In genomic region chr6:23143980-23144379, GRCm38 (mm10) we compare ENCODE assay signal across 25 mouse cellular contexts. TPM values are rescaled to one million over a fixed set of nuclear protein-coding genes. Genes with fewer than 3 reads are reported as not detected.
DNase-seq lines count a peak whose midpoint lies in the region; ATAC-seq and TF ChIP-seq lines count a peak whose summit lies in the region.
"Had no signal": no experiment of that assay in that cellular context is flagged by ENCODE, and none has a peak within 500 bp of the region (broad histone marks: within the 10 kb centered on the region; RNA-seq: fewer than 3 reads in every experiment).

No protein-coding gene starts in this region.

- ATAC-seq in kidney, embryonic 14.5 days (ENCODE audit: low FRiP score, low TSS enrichment), result no peak
- peak; percentile 97 for ATAC-seq in liver, postnatal 0 days
- no peak for ATAC-seq in liver, embryonic 11.5 days (replicated peaks; ENCODE audit: low FRiP score)
- ATAC-seq: forebrain, embryonic 14.5 days had no signal

- TF ChIP-seq EP300 in liver, postnatal 0 days (IDR thresholded peaks at IDR 0.05; ENCODE audit: low read depth), result peak; percentile 89

- no peaks in the 10 kb centered on the region for H3K27me3 ChIP-seq in kidney, embryonic 14.5 days (ENCODE audit: control insufficient read depth, insufficient read depth, low read length)
- no peaks in the 10 kb centered on the region for H3K27me3 ChIP-seq in liver, postnatal 0 days (ENCODE audit: insufficient read depth, low read length)
- no peaks in the 10 kb centered on the region for H3K27me3 ChIP-seq in liver, embryonic 11.5 days (replicated peaks; ENCODE audit: control insufficient read depth, insufficient read depth, low read length)
- H3K27me3 ChIP-seq: embryonic facial prominence, embryonic 13.5 days; embryonic facial prominence, embryonic 15.5 days; forebrain, embryonic 12.5 days had no signal

- DNase-seq in kidney, adult 11 months, result peak; percentile 54
- peak; percentile 88 for DNase-seq in kidney, adult 9 months
- DNase-seq in kidney, adult 18-20 months, result no peak
- peak; percentile 21 to 69 for DNase-seq in kidney, postnatal 36 days
- no peak for DNase-seq in kidney, postnatal 10 days
- no peak for DNase-seq in liver, postnatal 0 days
- DNase-seq in liver, embryonic 11.5 days (ENCODE audit: low spot score), result no peak
- DNase-seq: adrenal gland, adult 2 months; adrenal gland, postnatal 10 days; adrenal gland, postnatal 25 days; cerebellum, adult 11 months; cerebellum, adult 18-20 months; cerebellum, adult 8-10 months; cerebellum, adult 9-11 months; cerebellum, postnatal 14 days; cerebellum, postnatal 36 days; embryo, embryonic 11 days had no signal

- no peak overlapping the region for H3K4me3 ChIP-seq in kidney, embryonic 14.5 days (ENCODE audit: low read length)
- H3K4me3 ChIP-seq in liver, postnatal 0 days (ENCODE audit: low read depth, low read length), result no peak overlapping the region
- H3K4me3 ChIP-seq in liver, embryonic 11.5 days (ENCODE audit: low read depth, low read length), result no peak overlapping the region
- H3K4me3 ChIP-seq: embryonic facial prominence, embryonic 13.5 days; embryonic facial prominence, embryonic 15.5 days; erythroblast, embryonic 14.5 days; forebrain, embryonic 10.5 days; forebrain, embryonic 12.5 days had no signal

- H3K9ac ChIP-seq in kidney, embryonic 14.5 days (ENCODE audit: low read depth, low read length), result no peak overlapping the region
- H3K9ac ChIP-seq in liver, postnatal 0 days (replicated peaks), result no peak overlapping the region
- no peak overlapping the region for H3K9ac ChIP-seq in liver, embryonic 11.5 days (ENCODE audit: low read depth, low read length)
- H3K9ac ChIP-seq: embryonic facial prominence, embryonic 13.5 days; embryonic facial prominence, embryonic 15.5 days; forebrain, embryonic 12.5 days had no signal

- H3K4me2 ChIP-seq in kidney, embryonic 14.5 days (replicated peaks; ENCODE audit: low read depth, low read length), result no peak overlapping the region
- no peak overlapping the region for H3K4me2 ChIP-seq in liver, postnatal 0 days (ENCODE audit: low read depth, low read length)
- H3K4me2 ChIP-seq in liver, embryonic 11.5 days, result no peak overlapping the region
- H3K4me2 ChIP-seq: embryonic facial prominence, embryonic 13.5 days; embryonic facial prominence, embryonic 15.5 days; forebrain, embryonic 12.5 days had no signal

- H3K4me1 ChIP-seq in kidney, embryonic 14.5 days (ENCODE audit: control insufficient read depth, insufficient read depth, low read length), result no peaks in the 10 kb centered on the region
- 0 out of 2 replicates have a peak, but pooled peaks cover 2% of the 10 kb centered on the region for H3K4me1 ChIP-seq in liver, postnatal 0 days (ENCODE audit: insufficient read depth)
- H3K4me1 ChIP-seq in liver, embryonic 11.5 days (replicated peaks; ENCODE audit: control insufficient read depth, insufficient read depth, low read length), result no peaks in the 10 kb centered on the region
- H3K4me1 ChIP-seq: embryonic facial prominence, embryonic 13.5 days; embryonic facial prominence, embryonic 15.5 days; forebrain, embryonic 10.5 days; forebrain, embryonic 12.5 days had no signal

- no peak overlapping the region for H3K27ac ChIP-seq in kidney, embryonic 14.5 days (ENCODE audit: low read depth, low read length)
- H3K27ac ChIP-seq in liver, postnatal 0 days (ENCODE audit: low read depth), result peak overlapping the region; percentile 60
- no peak overlapping the region for H3K27ac ChIP-seq in liver, embryonic 11.5 days (ENCODE audit: low read depth, low read length)
- H3K27ac ChIP-seq: embryonic facial prominence, embryonic 13.5 days; embryonic facial prominence, embryonic 15.5 days; forebrain, embryonic 10.5 days; forebrain, embryonic 12.5 days had no signal

- no peaks in the 10 kb centered on the region for H3K36me3 ChIP-seq in kidney, embryonic 14.5 days (ENCODE audit: control insufficient read depth, insufficient read depth, low read length)
- no peaks in the 10 kb centered on the region for H3K36me3 ChIP-seq in liver, postnatal 0 days (replicated peaks; ENCODE audit: insufficient read depth, low read length)
- no peaks in the 10 kb centered on the region for H3K36me3 ChIP-seq in liver, embryonic 11.5 days (ENCODE audit: control insufficient read depth, insufficient read depth, low read length)
- H3K36me3 ChIP-seq: embryonic facial prominence, embryonic 13.5 days; embryonic facial prominence, embryonic 15.5 days; forebrain, embryonic 10.5 days; forebrain, embryonic 12.5 days had no signal

- no peak for TF ChIP-seq CTCF in liver, postnatal 0 days (IDR thresholded peaks at IDR 0.05; ENCODE audit: low read depth)

- no peaks in the 10 kb centered on the region for H3K9me3 ChIP-seq in kidney, embryonic 14.5 days (ENCODE audit: control insufficient read depth, low read length)
- no peaks in the 10 kb centered on the region for H3K9me3 ChIP-seq in liver, postnatal 0 days (ENCODE audit: low read length)
- H3K9me3 ChIP-seq in liver, embryonic 11.5 days (ENCODE audit: control insufficient read depth, low read length), result no peaks in the 10 kb centered on the region
- H3K9me3 ChIP-seq: embryonic facial prominence, embryonic 13.5 days; embryonic facial prominence, embryonic 15.5 days; forebrain, embryonic 10.5 days; forebrain, embryonic 12.5 days had no signal

RNA-seq across cellular contexts. Expression of gene Aass, which starts 11.2 kb away (rescaled TPM):
- 0.70 and 1.6 TPM in 2 replicates for polyA plus RNA-seq in kidney, embryonic 14.5 days (2014; fragmentation: Nextera tagmentation; extraction: Ambion mirVana)
- 43.7 and 49.0 TPM in 2 replicates for polyA plus RNA-seq in liver, postnatal 0 days (2015; fragmentation: Nextera tagmentation; extraction: Ambion mirVana)
- 21.7 and 26.6 TPM in 2 replicates for polyA plus RNA-seq in liver, embryonic 11.5 days (2014; fragmentation: Nextera tagmentation; extraction: Ambion mirVana)
- polyA plus RNA-seq: C2C12; erythroblast, embryonic 14.5 days had no signal

Comparison
In these comparisons a context has a peak if more than half of its experiments do, and no peak if none do; other contexts are left out.
1. DNase-seq: peak in kidney, adult 11 months (single experiment), kidney, adult 9 months (single experiment) and kidney, postnatal 36 days (2 of 2); none in kidney, adult 18-20 months (single experiment), kidney, postnatal 10 days (single experiment), liver, postnatal 0 days (single experiment) and liver, embryonic 11.5 days (single experiment).